Mouse (Mus musculus) duodenum, adult 2 months (tissue): ENCODE measurements around the gene Timd4. TPM values are rescaled to one million over a fixed set of nuclear protein-coding genes. Genes with fewer than 3 reads are reported as not detected.

Experiments
- polyA plus RNA-seq: library from polyadenylated mRNA; depleted of rRNA; stranded (reverse); fragments of >200 nt; gene quantifications from 2 replicates; pipeline ENCODE4 v1.2.3, GENCODE M21; 2012; ENCODE audit warnings: low replicate concordance; rRNA removed

The Timd4 gene
- polyA plus RNA-seq, result 0.16 and 0.44 TPM in 2 replicates

GRCm38 (mm10) chr11:46810511-46810910, at the start of gene Timd4:
Timd4 (plus strand) TSS chr11:46810800.

Other genes starting within 250 kb of the Timd4 start
- gene BC053393, start 239.3 kb upstream of the Timd4 start, polyA plus RNA-seq, result not detected in 2 replicates
- not detected in 2 replicates for gene Dppa1, start 181.5 kb upstream of the Timd4 start, polyA plus RNA-seq
- 1.6 TPM in 1 of 2 replicates, not detected in the other for gene Timd2, start 103.7 kb upstream of the Timd4 start, polyA plus RNA-seq
- gene Havcr1, start 75.7 kb upstream of the Timd4 start, polyA plus RNA-seq, result not detected in 2 replicates